Mouse (Mus musculus): ENCODE results near the gene Podnl1. TPM values are rescaled to one million over a fixed set of nuclear protein-coding genes. Genes with fewer than 3 reads are reported as not detected.

The Podnl1 gene
- total and polyA plus RNA-seq, 3 experiments = 0.05 TPM; not detected in 2

DNA sequence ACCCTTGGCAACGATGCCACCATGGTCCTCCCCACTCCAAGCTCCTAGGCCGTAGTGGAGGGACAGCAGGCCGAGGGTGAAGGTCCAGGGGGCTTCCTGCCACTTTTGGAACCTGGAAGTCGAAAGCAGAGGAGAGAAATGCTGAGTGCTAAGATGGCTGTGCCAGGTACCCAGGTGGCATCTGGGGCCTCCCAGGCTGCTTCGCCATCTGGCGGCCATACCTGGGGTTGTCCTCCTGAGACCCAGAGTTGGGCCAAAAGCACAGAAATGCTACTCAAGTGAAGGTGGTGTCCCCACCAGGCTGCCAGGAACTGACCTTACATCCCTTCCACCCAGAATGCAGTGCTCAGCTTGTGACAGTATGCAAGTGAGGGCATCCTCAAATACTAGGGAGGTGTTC is 48.1 kb downstream of the Podnl1 start:
- no peak for DNase-seq (ENCODE audit: low spot score)
- ATAC-seq (ENCODE audit: extremely low read depth, insufficient number of reproducible peaks, low FRiP score, poor library complexity, severe bottlenecking) = no peak
- TF ChIP-seq TAL1 (conservative IDR thresholded peaks at IDR 0.05; ENCODE audit: low read depth, low read length) (no peak), GATA1 (IDR thresholded peaks at IDR 0.05; ENCODE audit: borderline replicate concordance, low read length) (no peak), GATA2 (IDR thresholded peaks at IDR 0.05; ENCODE audit: borderline replicate concordance, low read depth, low read length) (no peak), CTCF (IDR thresholded peaks at IDR 0.05; ENCODE audit: low read depth, low read length) (no peak)
- H3K4me1 ChIP-seq (ENCODE audit: insufficient read depth, low read depth, low read length) = no peaks in the 10 kb centered on the region
- H3K4me3 ChIP-seq (ENCODE audit: low read depth, low read length) = no peak overlapping the region
- peaks cover 43% of the 10 kb centered on the region for H3K27me3 ChIP-seq (ENCODE audit: insufficient read depth, low read length)
- no peaks in the 10 kb centered on the region for H3K36me3 ChIP-seq (replicated peaks)
- H3K9me3 ChIP-seq (replicated peaks) = no peaks in the 10 kb centered on the region

DNA sequence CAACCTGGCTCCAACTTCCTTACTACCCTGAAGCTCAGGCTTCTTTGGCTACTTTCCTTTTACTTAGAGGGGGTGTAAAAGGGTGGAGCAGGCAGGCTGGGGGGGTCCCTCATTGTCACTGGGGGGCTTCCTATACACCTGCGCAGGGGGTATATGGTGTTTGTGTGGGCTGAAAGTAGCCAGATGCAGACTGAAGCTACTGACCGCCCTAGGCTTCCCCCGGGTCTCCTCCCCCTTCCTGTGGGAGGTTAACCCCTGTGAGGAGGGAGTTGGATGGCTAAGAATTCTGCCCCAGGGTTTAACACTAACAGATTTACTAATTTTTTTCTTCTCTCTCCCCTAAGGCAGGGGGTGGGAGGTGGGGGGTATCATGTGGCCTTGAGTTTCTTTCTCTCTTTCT is 50.8 kb downstream of the Podnl1 start:
- no peak overlapping the region for H3K4me3 ChIP-seq (ENCODE audit: low read depth, low read length)
- no peaks in the 10 kb centered on the region for H3K9me3 ChIP-seq (replicated peaks)
- H3K4me1 ChIP-seq (ENCODE audit: insufficient read depth, low read depth, low read length) = peaks cover 10% of the 10 kb centered on the region
- peaks cover 52% of the 10 kb centered on the region for H3K27me3 ChIP-seq (ENCODE audit: insufficient read depth, low read length)
- no peak for TF ChIP-seq CTCF (IDR thresholded peaks at IDR 0.05; ENCODE audit: low read depth, low read length)
- TF ChIP-seq TAL1 (conservative IDR thresholded peaks at IDR 0.05; ENCODE audit: low read depth, low read length) = no peak
- TF ChIP-seq GATA1 (IDR thresholded peaks at IDR 0.05; ENCODE audit: borderline replicate concordance, low read length) = no peak
- no peak for TF ChIP-seq GATA2 (IDR thresholded peaks at IDR 0.05; ENCODE audit: borderline replicate concordance, low read depth, low read length)
- no peak for TF ChIP-seq POLR2AphosphoS5 (IDR thresholded peaks at IDR 0.05; ENCODE audit: insufficient replicate concordance, low read depth, low read length)
- DNase-seq (ENCODE audit: low spot score) (no peak), ATAC-seq (ENCODE audit: extremely low read depth, insufficient number of reproducible peaks, low FRiP score, poor library complexity, severe bottlenecking) (no peak)
- H3K36me3 ChIP-seq (replicated peaks) = no peaks in the 10 kb centered on the region

DNA sequence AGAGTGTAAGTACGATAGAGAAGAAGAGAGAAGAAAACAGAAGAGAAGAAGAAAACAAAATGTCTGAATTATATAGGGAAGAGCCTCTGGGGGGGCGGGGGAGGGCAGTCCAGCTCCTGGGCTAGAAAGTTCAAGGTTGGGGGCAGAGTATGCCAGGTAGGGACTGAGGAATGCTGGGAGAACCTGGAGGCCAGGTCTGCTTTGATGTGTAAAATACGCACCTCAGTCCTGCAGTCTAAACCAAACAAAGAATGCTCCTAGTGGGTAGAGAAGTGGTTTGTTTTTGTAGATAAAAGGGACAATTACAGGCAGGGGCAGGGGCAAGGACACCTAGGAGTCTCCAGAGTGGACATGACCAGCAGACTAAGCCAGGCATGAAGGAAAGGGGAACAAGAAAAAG is 51.6 kb downstream of the Podnl1 start:
- H3K4me3 ChIP-seq (ENCODE audit: low read depth, low read length) = no peak overlapping the region
- peaks cover 10% of the 10 kb centered on the region for H3K4me1 ChIP-seq (ENCODE audit: insufficient read depth, low read depth, low read length)
- no peak for ATAC-seq (ENCODE audit: extremely low read depth, insufficient number of reproducible peaks, low FRiP score, poor library complexity, severe bottlenecking)
- no peak for DNase-seq (ENCODE audit: low spot score)
- H3K27me3 ChIP-seq (ENCODE audit: insufficient read depth, low read length) = peaks cover 44% of the 10 kb centered on the region
- TF ChIP-seq POLR2AphosphoS5 (IDR thresholded peaks at IDR 0.05; ENCODE audit: insufficient replicate concordance, low read depth, low read length) = no peak
- no peaks in the 10 kb centered on the region for H3K9me3 ChIP-seq (replicated peaks)
- H3K36me3 ChIP-seq (replicated peaks) = no peaks in the 10 kb centered on the region

DNA sequence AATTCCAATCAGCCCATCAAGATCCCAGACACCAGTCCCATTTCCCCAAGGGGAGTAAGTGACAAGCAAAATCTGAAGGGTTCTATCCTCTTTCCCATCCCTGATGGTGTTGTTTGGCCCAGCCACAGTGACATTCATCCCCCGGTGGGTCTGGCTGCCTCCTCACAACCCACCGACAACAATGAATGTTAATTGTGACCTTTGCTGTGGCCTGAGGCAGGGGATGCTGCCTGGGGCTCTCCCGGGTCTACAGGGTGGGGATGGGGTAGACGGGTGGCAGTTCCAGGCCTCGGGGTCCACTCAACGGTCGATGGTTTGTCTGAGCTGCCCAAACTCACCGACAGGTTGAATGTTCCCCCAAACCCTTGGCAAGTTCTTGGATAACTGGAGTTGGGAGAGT is 52.8 kb downstream of the Podnl1 start:
- DNase-seq (ENCODE audit: low spot score) (no peak), ATAC-seq (ENCODE audit: extremely low read depth, insufficient number of reproducible peaks, low FRiP score, poor library complexity, severe bottlenecking) (no peak)
- Histone ChIP-seq H3K27me3 (ENCODE audit: insufficient read depth, low read length) (peaks cover 42% of the 10 kb centered on the region), H3K36me3 (replicated peaks) (no peaks in the 10 kb centered on the region), H3K4me3 (ENCODE audit: low read depth, low read length) (no peak overlapping the region), H3K4me1 (ENCODE audit: insufficient read depth, low read depth, low read length) (peaks cover 10% of the 10 kb centered on the region), H3K9me3 (replicated peaks) (no peaks in the 10 kb centered on the region)
- TF ChIP-seq POLR2AphosphoS5 (IDR thresholded peaks at IDR 0.05; ENCODE audit: insufficient replicate concordance, low read depth, low read length) = no peak
- TF ChIP-seq GATA2 (IDR thresholded peaks at IDR 0.05; ENCODE audit: borderline replicate concordance, low read depth, low read length) = no peak
- TF ChIP-seq GATA1 (IDR thresholded peaks at IDR 0.05; ENCODE audit: borderline replicate concordance, low read length) = no peak
- TF ChIP-seq CTCF (IDR thresholded peaks at IDR 0.05; ENCODE audit: low read depth, low read length) = no peak
- no peak for TF ChIP-seq TAL1 (conservative IDR thresholded peaks at IDR 0.05; ENCODE audit: low read depth, low read length)

DNA sequence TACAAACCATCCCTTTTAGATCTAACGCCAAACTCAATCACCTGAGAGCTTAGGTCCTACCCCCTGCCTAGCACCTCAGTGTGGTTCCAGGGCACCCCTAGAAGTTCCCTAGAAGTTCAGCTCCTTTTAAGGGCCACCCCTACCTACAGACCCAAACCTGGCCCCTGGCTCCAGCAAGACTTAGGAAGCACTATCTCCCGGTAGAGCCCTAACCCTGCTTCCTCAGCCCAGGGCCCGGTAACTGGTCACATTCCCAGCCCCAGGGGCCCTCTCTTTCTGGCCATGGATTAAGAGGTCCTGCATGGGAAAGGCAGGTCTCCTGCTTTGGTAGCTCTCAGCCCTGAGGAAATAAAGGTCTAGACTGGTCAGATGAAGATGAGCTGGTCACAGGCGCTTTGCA is 54.2 kb downstream of the Podnl1 start:
- H3K27me3 ChIP-seq (ENCODE audit: insufficient read depth, low read length) = peaks cover 44% of the 10 kb centered on the region
- no peak overlapping the region for H3K4me3 ChIP-seq (ENCODE audit: low read depth, low read length)
- H3K36me3 ChIP-seq (replicated peaks) = no peaks in the 10 kb centered on the region
- TF ChIP-seq GATA1 (IDR thresholded peaks at IDR 0.05; ENCODE audit: borderline replicate concordance, low read length) (no peak), POLR2AphosphoS5 (IDR thresholded peaks at IDR 0.05; ENCODE audit: insufficient replicate concordance, low read depth, low read length) (no peak), CTCF (IDR thresholded peaks at IDR 0.05; ENCODE audit: low read depth, low read length) (no peak), TAL1 (conservative IDR thresholded peaks at IDR 0.05; ENCODE audit: low read depth, low read length) (no peak), GATA2 (IDR thresholded peaks at IDR 0.05; ENCODE audit: borderline replicate concordance, low read depth, low read length) (no peak)
- ATAC-seq (ENCODE audit: extremely low read depth, insufficient number of reproducible peaks, low FRiP score, poor library complexity, severe bottlenecking) = no peak
- no peak for DNase-seq (ENCODE audit: low spot score)
- peaks cover 10% of the 10 kb centered on the region for H3K4me1 ChIP-seq (ENCODE audit: insufficient read depth, low read depth, low read length)
- no peaks in the 10 kb centered on the region for H3K9me3 ChIP-seq (replicated peaks)

DNA sequence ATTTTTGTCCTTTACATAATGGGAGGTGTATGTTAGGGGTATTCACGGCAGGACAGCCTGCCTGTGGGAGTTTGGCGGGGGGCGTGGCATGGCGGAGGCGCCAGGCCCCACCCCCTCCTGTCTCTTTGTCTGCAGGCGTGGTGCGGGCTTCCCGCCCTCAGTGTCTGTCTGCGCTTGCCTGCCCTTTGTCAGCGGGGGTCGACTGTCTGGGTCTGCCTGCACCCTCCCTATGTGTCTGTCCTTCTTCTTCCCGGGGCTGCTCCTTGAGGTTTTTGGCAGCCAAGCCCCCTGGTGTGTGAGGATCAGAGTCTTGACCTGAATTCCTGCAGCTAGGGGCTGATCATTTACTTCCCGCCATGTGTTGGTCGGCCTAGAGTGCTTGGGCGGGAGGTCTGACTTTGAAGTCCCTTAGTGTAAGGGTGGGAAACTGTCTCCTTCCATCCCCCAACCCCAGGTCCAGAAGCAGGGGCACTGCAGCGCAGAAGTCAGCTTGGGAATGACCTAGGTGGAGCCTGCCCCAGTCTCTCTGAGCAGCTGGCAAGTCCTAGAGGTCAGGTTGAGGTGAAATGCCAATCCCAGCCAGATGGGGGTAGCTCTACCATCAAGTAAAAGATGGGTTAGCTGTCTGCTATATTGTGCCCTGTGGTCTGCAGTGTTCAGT is 54.9 kb downstream of the Podnl1 start:
- peaks cover 48% of the 10 kb centered on the region for H3K27me3 ChIP-seq (ENCODE audit: insufficient read depth, low read length)
- no peaks in the 10 kb centered on the region for H3K9me3 ChIP-seq (replicated peaks)
- TF ChIP-seq CTCF (IDR thresholded peaks at IDR 0.05; ENCODE audit: low read depth, low read length) (no peak), GATA1 (IDR thresholded peaks at IDR 0.05; ENCODE audit: borderline replicate concordance, low read length) (no peak), TAL1 (conservative IDR thresholded peaks at IDR 0.05; ENCODE audit: low read depth, low read length) (no peak), GATA2 (IDR thresholded peaks at IDR 0.05; ENCODE audit: borderline replicate concordance, low read depth, low read length) (no peak), POLR2AphosphoS5 (IDR thresholded peaks at IDR 0.05; ENCODE audit: insufficient replicate concordance, low read depth, low read length) (no peak)
- H3K4me3 ChIP-seq (ENCODE audit: low read depth, low read length) = peak overlapping the region; percentile 41; the same call in 1 of the 2 replicates
- no peaks in the 10 kb centered on the region for H3K36me3 ChIP-seq (replicated peaks)
- ATAC-seq (ENCODE audit: extremely low read depth, insufficient number of reproducible peaks, low FRiP score, poor library complexity, severe bottlenecking) (no peak), DNase-seq (ENCODE audit: low spot score) (no peak)
- peaks cover 10% of the 10 kb centered on the region for H3K4me1 ChIP-seq (ENCODE audit: insufficient read depth, low read depth, low read length)

Other genes starting within 250 kb of the Podnl1 start
- gene Adgrl1, start 225.9 kb upstream of the Podnl1 start, total RNA-seq (2014; fragmentation: Nextera tagmentation) = 31.2 and 35.2 TPM in 2 replicates
- gene Adgrl1, start 225.9 kb upstream of the Podnl1 start, total RNA-seq (2017) = 9.1 and 11.3 TPM in 2 replicates
- 18.5 and 20.7 TPM in 2 replicates for gene Adgrl1, start 225.9 kb upstream of the Podnl1 start, polyA plus RNA-seq (2012)
- gene Gm10644, start 170.8 kb upstream of the Podnl1 start, total RNA-seq (2014; fragmentation: Nextera tagmentation) = 0.83 and 1.7 TPM in 2 replicates
- 0.81 and 0.82 TPM in 2 replicates for gene Gm10644, start 170.8 kb upstream of the Podnl1 start, total RNA-seq (2017)
- gene Gm10644, start 170.8 kb upstream of the Podnl1 start, polyA plus RNA-seq (2012) = 0.10 and 0.16 TPM in 2 replicates
- gene Asf1b, start 170.5 kb upstream of the Podnl1 start, total RNA-seq (2014; fragmentation: Nextera tagmentation) = 87.4 and 120 TPM in 2 replicates
- 88.6 and 104 TPM in 2 replicates for gene Asf1b, start 170.5 kb upstream of the Podnl1 start, total RNA-seq (2017)
- gene Asf1b, start 170.5 kb upstream of the Podnl1 start, polyA plus RNA-seq (2012) = 288 and 383 TPM in 2 replicates
- 88.6 and 99.3 TPM in 2 replicates for gene Prkaca, start 153.0 kb upstream of the Podnl1 start, total RNA-seq (2014; fragmentation: Nextera tagmentation)
- 32.2 and 34.4 TPM in 2 replicates for gene Prkaca, start 153.0 kb upstream of the Podnl1 start, total RNA-seq (2017)
- 46.6 and 46.9 TPM in 2 replicates for gene Prkaca, start 153.0 kb upstream of the Podnl1 start, polyA plus RNA-seq (2012)
- gene Samd1, start 128.3 kb upstream of the Podnl1 start, total RNA-seq (2014; fragmentation: Nextera tagmentation) = 88.0 and 93.8 TPM in 2 replicates
- 64.1 and 80.8 TPM in 2 replicates for gene Samd1, start 128.3 kb upstream of the Podnl1 start, total RNA-seq (2017)
- 246 and 262 TPM in 2 replicates for gene Samd1, start 128.3 kb upstream of the Podnl1 start, polyA plus RNA-seq (2012)
- gene 1700067K01Rik, start 124.5 kb upstream of the Podnl1 start, total RNA-seq (2014; fragmentation: Nextera tagmentation) = 0.78 TPM in 1 of 2 replicates, not detected in the other
- gene 1700067K01Rik, start 124.5 kb upstream of the Podnl1 start, total RNA-seq (2017) = 0.35 and 0.82 TPM in 2 replicates
- 0.92 and 1.2 TPM in 2 replicates for gene 1700067K01Rik, start 124.5 kb upstream of the Podnl1 start, polyA plus RNA-seq (2012)
- not detected in 2 replicates for gene 2210011C24Rik, start 113.8 kb upstream of the Podnl1 start, total RNA-seq (2014; fragmentation: Nextera tagmentation)
- not detected in 2 replicates for gene 2210011C24Rik, start 113.8 kb upstream of the Podnl1 start, total RNA-seq (2017)
- not detected in 2 replicates for gene 2210011C24Rik, start 113.8 kb upstream of the Podnl1 start, polyA plus RNA-seq (2012)
- gene Palm3, start 104.5 kb upstream of the Podnl1 start, total RNA-seq (2014; fragmentation: Nextera tagmentation) = not detected in 2 replicates
- 0.06 TPM in 1 of 2 replicates, not detected in the other for gene Palm3, start 104.5 kb upstream of the Podnl1 start, total RNA-seq (2017)
- gene Palm3, start 104.5 kb upstream of the Podnl1 start, polyA plus RNA-seq (2012) = 0.12 and 0.15 TPM in 2 replicates
- gene Il27ra, start 83.4 kb upstream of the Podnl1 start, total RNA-seq (2014; fragmentation: Nextera tagmentation) = not detected in 2 replicates
- not detected in 2 replicates for gene Il27ra, start 83.4 kb upstream of the Podnl1 start, total RNA-seq (2017)
- not detected in 2 replicates for gene Il27ra, start 83.4 kb upstream of the Podnl1 start, polyA plus RNA-seq (2012)
- gene Rln3, start 81.0 kb upstream of the Podnl1 start, total RNA-seq (2014; fragmentation: Nextera tagmentation) = not detected in 2 replicates
- gene Rln3, start 81.0 kb upstream of the Podnl1 start, total RNA-seq (2017) = not detected in 2 replicates
- gene Rln3, start 81.0 kb upstream of the Podnl1 start, polyA plus RNA-seq (2012) = not detected in 2 replicates
- 1.1 and 2.0 TPM in 2 replicates for gene Gm10643, start 60.9 kb upstream of the Podnl1 start, total RNA-seq (2014; fragmentation: Nextera tagmentation)
- 1.3 and 1.6 TPM in 2 replicates for gene Gm10643, start 60.9 kb upstream of the Podnl1 start, total RNA-seq (2017)
- gene Gm10643, start 60.9 kb upstream of the Podnl1 start, polyA plus RNA-seq (2012) = 0.05 and 0.09 TPM in 2 replicates
- gene Rfx1, start 59.2 kb upstream of the Podnl1 start, total RNA-seq (2014; fragmentation: Nextera tagmentation) = 12.0 and 14.3 TPM in 2 replicates
- gene Rfx1, start 59.2 kb upstream of the Podnl1 start, total RNA-seq (2017) = 2.4 and 2.9 TPM in 2 replicates
- 41.4 and 44.5 TPM in 2 replicates for gene Rfx1, start 59.2 kb upstream of the Podnl1 start, polyA plus RNA-seq (2012)
- 15.7 and 16.3 TPM in 2 replicates for gene Dcaf15, start 21.2 kb upstream of the Podnl1 start, total RNA-seq (2014; fragmentation: Nextera tagmentation)
- gene Dcaf15, start 21.2 kb upstream of the Podnl1 start, total RNA-seq (2017) = 16.4 and 20.2 TPM in 2 replicates
- 51.8 and 68.1 TPM in 2 replicates for gene Dcaf15, start 21.2 kb upstream of the Podnl1 start, polyA plus RNA-seq (2012)
- 7.9 and 9.6 TPM in 2 replicates for gene Cc2d1a, start 21.9 kb downstream of the Podnl1 start, total RNA-seq (2014; fragmentation: Nextera tagmentation)
- gene Cc2d1a, start 21.9 kb downstream of the Podnl1 start, total RNA-seq (2017) = 4.8 and 5.1 TPM in 2 replicates
- gene Cc2d1a, start 21.9 kb downstream of the Podnl1 start, polyA plus RNA-seq (2012) = 21.3 and 25.5 TPM in 2 replicates
- gene 4930432K21Rik, start 22.0 kb downstream of the Podnl1 start, total RNA-seq (2014; fragmentation: Nextera tagmentation) = 0.34 TPM in 1 of 2 replicates, not detected in the other
- gene 4930432K21Rik, start 22.0 kb downstream of the Podnl1 start, total RNA-seq (2017) = 0.55 and 0.58 TPM in 2 replicates
- 0.08 and 0.11 TPM in 2 replicates for gene 4930432K21Rik, start 22.0 kb downstream of the Podnl1 start, polyA plus RNA-seq (2012)
- gene Nanos3, start 59.2 kb downstream of the Podnl1 start, total RNA-seq (2014; fragmentation: Nextera tagmentation) = not detected in 2 replicates
- not detected in 2 replicates for gene Nanos3, start 59.2 kb downstream of the Podnl1 start, total RNA-seq (2017)
- 0.19 TPM in 1 of 2 replicates, not detected in the other for gene Nanos3, start 59.2 kb downstream of the Podnl1 start, polyA plus RNA-seq (2012)
- gene Zswim4, start 111.1 kb downstream of the Podnl1 start, total RNA-seq (2014; fragmentation: Nextera tagmentation) = 8.5 and 9.7 TPM in 2 replicates
- gene Zswim4, start 111.1 kb downstream of the Podnl1 start, total RNA-seq (2017) = 5.7 and 7.3 TPM in 2 replicates
- gene Zswim4, start 111.1 kb downstream of the Podnl1 start, polyA plus RNA-seq (2012) = 14.6 and 19.0 TPM in 2 replicates
- gene D8Ertd738e, start 123.7 kb downstream of the Podnl1 start, total RNA-seq (2014; fragmentation: Nextera tagmentation) = 106 and 132 TPM in 2 replicates
- gene D8Ertd738e, start 123.7 kb downstream of the Podnl1 start, total RNA-seq (2017) = 197 and 232 TPM in 2 replicates
- 257 and 291 TPM in 2 replicates for gene D8Ertd738e, start 123.7 kb downstream of the Podnl1 start, polyA plus RNA-seq (2012)
- 14.1 and 20.1 TPM in 2 replicates for gene Mri1, start 131.3 kb downstream of the Podnl1 start, total RNA-seq (2014; fragmentation: Nextera tagmentation)
- 7.0 and 13.2 TPM in 2 replicates for gene Mri1, start 131.3 kb downstream of the Podnl1 start, total RNA-seq (2017)
- gene Mri1, start 131.3 kb downstream of the Podnl1 start, polyA plus RNA-seq (2012) = 58.7 and 87.4 TPM in 2 replicates
- 71.8 and 73.7 TPM in 2 replicates for gene Ccdc130, start 144.4 kb downstream of the Podnl1 start, total RNA-seq (2014; fragmentation: Nextera tagmentation)
- 11.3 and 12.9 TPM in 2 replicates for gene Ccdc130, start 144.4 kb downstream of the Podnl1 start, total RNA-seq (2017)
- 11.1 and 17.1 TPM in 2 replicates for gene Ccdc130, start 144.4 kb downstream of the Podnl1 start, polyA plus RNA-seq (2012)

Data from G1E (cell line).